Mouse (Mus musculus) small intestine, adult 2 months (tissue): ENCODE measurements around the gene Nfe2l1. TPM values are rescaled to one million over a fixed set of nuclear protein-coding genes. Genes with fewer than 3 reads are reported as not detected.
"Not testable (repeated sequence)": the region's sequence is repeated elsewhere in the genome, so short reads cannot be mapped to it uniquely, and the experiment has no call there.

ENCODE experiments used
- H3K27ac ChIP-seq: fragments of 200-500 bp; 2 replicates; pipeline ENCODE4 v1.5.1; 2012; ENCODE audit warnings: low read depth, low read length, control low read depth, inconsistent platforms; ENCODE audit not compliant: insufficient read depth
- H3K27me3 ChIP-seq: fragments of 200-500 bp; 2 replicates; pipeline ENCODE4 v1.6.1; 2012; ENCODE audit warnings: mild to moderate bottlenecking, moderate library complexity, low read length, inconsistent platforms; ENCODE audit not compliant: control insufficient read depth, insufficient read depth
- H3K36me3 ChIP-seq: fragments of 200-500 bp; 2 replicates; pipeline ENCODE4 v1.6.1; 2012; ENCODE audit warnings: mild to moderate bottlenecking, low read length, control low read depth, inconsistent platforms; ENCODE audit not compliant: control insufficient read depth, insufficient read depth
- H3K4me1 ChIP-seq: fragments of 200-500 bp; 2 replicates; pipeline ENCODE4 v1.6.1; 2012; ENCODE audit warnings: low read length, inconsistent platforms, mixed read lengths; ENCODE audit not compliant: control insufficient read depth, insufficient read depth, insufficient read length
- H3K4me3 ChIP-seq: fragments of 200-500 bp; 2 replicates; pipeline ENCODE4 v1.5.1; 2012; ENCODE audit warnings: low read depth, mild to moderate bottlenecking, control low read depth, inconsistent platforms, low read length, moderate library complexity
- CTCF ChIP-seq: fragments of 200-500 bp; IDR thresholded peaks from 2 replicates; pipeline ENCODE4 v1.5.1; 2012; ENCODE audit warnings: low read depth, mild to moderate bottlenecking, control low read depth, inconsistent platforms, low read length, moderate library complexity, mixed read lengths; ENCODE audit not compliant: insufficient replicate concordance, insufficient read length; ENCODE audit errors: extremely low read depth
- POLR2A ChIP-seq: fragments of 200-500 bp; IDR thresholded peaks from 2 replicates; pipeline ENCODE4 v1.6.1; 2012; ENCODE audit warnings: low read depth, mild to moderate bottlenecking, control low read depth, inconsistent platforms, low read length, moderate library complexity
- WGBS: fragments of 180-500 bp; shearing (Covaris S2); methylation state at CpG from one replicate; pipeline ENCODE4 v1.1.7; 2018; 5-methylcytosine and 5-hydroxymethylcytosine counted together
- polyA plus RNA-seq: library from polyadenylated mRNA; depleted of rRNA; stranded (reverse); fragments of >200 nt; gene quantifications from 2 replicates; pipeline ENCODE4 v1.2.3, GENCODE M21; 2012

Gene Nfe2l1
- polyA plus RNA-seq, 1 experiment = 87.5 TPM

- H3K4me3 ChIP-seq = peak overlapping the region; percentile 59
- H3K4me1 ChIP-seq = peaks cover 2% of the 10 kb centered on the region
- peak overlapping the region; percentile 38 for H3K27ac ChIP-seq
- H3K27me3 ChIP-seq = 0 out of 2 replicates have a peak, but pooled peaks cover 2% of the 10 kb centered on the region
- TF ChIP-seq CTCF (no peak), POLR2A (no peak)
- no peaks in the 10 kb centered on the region for H3K36me3 ChIP-seq
- 1% methylated on average over 20 of the region's 20 CpGs for WGBS
These were observed 31.7 kb upstream of the Nfe2l1 start for GRCm38 (mm10) chr11:96861446-96861845.

GRCm38 (mm10) chr11:96860564-96860963 is 30.8 kb upstream of the Nfe2l1 start:
- TF ChIP-seq CTCF (peak; percentile 94), POLR2A (no peak)
- Histone ChIP-seq H3K36me3 (no peaks in the 10 kb centered on the region), H3K4me1 (peaks cover 2% of the 10 kb centered on the region), H3K4me3 (no peak overlapping the region), H3K27ac (0 out of 2 replicates have a peak overlapping the region, but pooled peaks have one; percentile 38), H3K27me3 (0 out of 2 replicates have a peak, but pooled peaks cover 2% of the 10 kb centered on the region)
- 10% methylated on average over 8 of the region's 8 CpGs for WGBS

- Histone ChIP-seq H3K27me3 (0 out of 2 replicates have a peak, but pooled peaks cover 2% of the 10 kb centered on the region), H3K27ac (no peak overlapping the region), H3K4me3 (no peak overlapping the region), H3K36me3 (no peaks in the 10 kb centered on the region), H3K4me1 (peaks cover 2% of the 10 kb centered on the region)
- WGBS = 69% methylated on average over 4 of the region's 4 CpGs
- no peak for TF ChIP-seq CTCF
- no peak for TF ChIP-seq POLR2A
These were observed 29.9 kb upstream of the Nfe2l1 start for GRCm38 (mm10) chr11:96859635-96860034.

GRCm38 (mm10) chr11:96857446-96857845 is 27.7 kb upstream of the Nfe2l1 start:
- no peaks in the 10 kb centered on the region for H3K36me3 ChIP-seq
- TF ChIP-seq POLR2A (no peak), CTCF (no peak)
- peaks cover 2% of the 10 kb centered on the region for H3K4me1 ChIP-seq
- WGBS = 55% methylated on average over 5 of the region's 5 CpGs
- no peak overlapping the region for H3K27ac ChIP-seq
- no peak overlapping the region for H3K4me3 ChIP-seq
- H3K27me3 ChIP-seq = no peaks in the 10 kb centered on the region

GRCm38 (mm10) chr11:96849681-96850467 is 20.1 kb upstream of the Nfe2l1 start, which contains the start of gene Copz2:
Copz2 (plus strand) TSS chr11:96849870.
- Histone ChIP-seq H3K4me3 (peak within 1 kb of the TSS; percentile 80), H3K27ac (no peak within 1 kb of the TSS), H3K36me3 (no peaks in the 10 kb centered on the region), H3K4me1 (peaks cover 7% of the 10 kb centered on the region; the same call in 1 of the 2 replicates), H3K27me3 (peaks cover 21% of the 10 kb centered on the region)
- no peak for TF ChIP-seq CTCF
- no peak for TF ChIP-seq POLR2A
- WGBS = 2% methylated on average over 60 of the region's 60 CpGs

- not testable (repeated sequence) for H3K4me1 ChIP-seq, H3K36me3 ChIP-seq, H3K4me3 ChIP-seq, H3K27ac ChIP-seq
- H3K27me3 ChIP-seq = peaks cover 21% of the 10 kb centered on the region
- WGBS = 54% methylated on average over 5 of the region's 5 CpGs
These were observed 19.4 kb upstream of the Nfe2l1 start for GRCm38 (mm10) chr11:96849145-96849544.

- Histone ChIP-seq H3K27me3 (peaks cover 21% of the 10 kb centered on the region), H3K4me1 (peaks cover 7% of the 10 kb centered on the region; the same call in 1 of the 2 replicates), H3K4me3 (no peak overlapping the region), H3K36me3 (no peaks in the 10 kb centered on the region), H3K27ac (no peak overlapping the region)
- TF ChIP-seq CTCF (no peak), POLR2A (no peak)
- 74% methylated on average over 9 of the region's 9 CpGs for WGBS
These were observed 18.9 kb upstream of the Nfe2l1 start for GRCm38 (mm10) chr11:96848694-96849093.
